In genomic region chr10:75396966-75397365, GRCm38 (mm10) we compare ENCODE assay signal across 8 mouse cellular contexts. TPM values are rescaled to one million over a fixed set of nuclear protein-coding genes. Genes with fewer than 3 reads are reported as not detected.
DNase-seq lines count a peak whose midpoint lies in the region.

No protein-coding gene starts in this region.

- peak; percentile 26 to 48 for DNase-seq in adrenal gland, adult (ENCODE audit: inconsistent age in 2 of 2, low spot score in 1 of 2)
- DNase-seq in adrenal gland, postnatal 4 days (ENCODE audit: low spot score in 2 of 2) = no peak
- DNase-seq in right cerebral cortex, postnatal 14 days = peak; percentile 7
- DNase-seq in right cerebral cortex, postnatal 36 days (ENCODE audit: low spot score in 2 of 2) = no peak
- DNase-seq in heart, adult 8-10 months (ENCODE audit: low spot score) = peak; percentile 61
- DNase-seq in kidney, postnatal 4 days = peak; percentile 52 to 60
- DNase-seq in retina, postnatal 1 day = peak; percentile 36
- DNase-seq in spleen, postnatal 10 days (ENCODE audit: low spot score in 2 of 2) = no peak

RNA-seq across cellular contexts. Expression of gene Upb1, which starts 3.9 kb away (rescaled TPM):
- 10 to 100 TPM in 1 of 2 experiments, 1 to 10 TPM in 1; 2.1 to 16.1 TPM for total RNA-seq in adrenal gland, postnatal 4 days (2021)
- total RNA-seq in heart, adult 8-10 months (2022) = 1 to 10 TPM in 1 of 4 experiments, under 1 TPM in 3; 0.53 to 1.0 (median 0.63) TPM

Comparison
In these comparisons a context has a peak if more than half of its experiments do, and no peak if none do; other contexts are left out.
1. DNase-seq: peak in adrenal gland, adult (2 of 2), right cerebral cortex, postnatal 14 days (single experiment), heart, adult 8-10 months (single experiment), kidney, postnatal 4 days (2 of 2) and retina, postnatal 1 day (single experiment); none in adrenal gland, postnatal 4 days (0 of 2), right cerebral cortex, postnatal 36 days (0 of 2) and spleen, postnatal 10 days (0 of 2).